Mouse (Mus musculus) embryonic facial prominence, embryonic 13.5 days (tissue): ENCODE measurements around the gene Pcdh18. TPM values are rescaled to one million over a fixed set of nuclear protein-coding genes. Genes with fewer than 3 reads are reported as not detected.

Source experiments
- ATAC-seq: fragments of 200-750 bp; cut with Nextera tagmentation; 2 replicates; pipeline ENCODE4 v1.8.0; 2017; ENCODE audit warnings: low read depth; ENCODE audit not compliant: insufficient number of reproducible peaks, insufficient read depth, low FRiP score, low TSS enrichment
- H3K27ac ChIP-seq: fragments of 300-500 bp; sonication (generic); 2 replicates; pipeline ENCODE4 v1.5.1; 2015; ENCODE audit warnings: moderate library complexity, mild to moderate bottlenecking, inconsistent platforms
- H3K27me3 ChIP-seq: fragments of 300-500 bp; sonication (generic); 2 replicates; pipeline ENCODE4 v1.6.1; 2015; ENCODE audit warnings: mild to moderate bottlenecking, inconsistent platforms
- H3K36me3 ChIP-seq: fragments of 300-500 bp; sonication (generic); 2 replicates; pipeline ENCODE4 v1.6.1; 2015; ENCODE audit warnings: mild to moderate bottlenecking, inconsistent platforms
- H3K4me1 ChIP-seq: fragments of 300-500 bp; sonication (generic); 2 replicates; pipeline ENCODE4 v1.6.1; 2015; ENCODE audit warnings: inconsistent platforms
- H3K4me2 ChIP-seq: fragments of 300-500 bp; sonication (generic); 2 replicates; pipeline ENCODE4 v1.6.1; 2015; ENCODE audit warnings: moderate library complexity, mild to moderate bottlenecking, inconsistent platforms
- H3K4me3 ChIP-seq: fragments of 300-500 bp; sonication (generic); 2 replicates; pipeline ENCODE4 v1.5.1; 2015; ENCODE audit warnings: mild to moderate bottlenecking, inconsistent platforms
- H3K9ac ChIP-seq: fragments of 300-500 bp; sonication (generic); 2 replicates; pipeline ENCODE4 v1.6.1; 2015; ENCODE audit warnings: mild to moderate bottlenecking, inconsistent platforms
- H3K9me3 ChIP-seq: fragments of 300-500 bp; sonication (generic); 2 replicates; pipeline ENCODE4 v1.6.1; 2016; ENCODE audit warnings: inconsistent platforms
- WGBS: fragments of 180-500 bp; shearing (Covaris S2); methylation state at CpG from one replicate; pipeline ENCODE4 v1.1.7; 2015; ENCODE audit warnings: mixed read lengths; 5-methylcytosine and 5-hydroxymethylcytosine counted together
- polyA plus RNA-seq: library from polyadenylated mRNA; unstranded; fragments of >200 nt; fragmentation: Nextera tagmentation; extraction: Ambion mirVana; gene quantifications from 2 replicates; pipeline ENCODE4 v1.2.1, GENCODE M21; 2015

The Pcdh18 gene
- 143 and 150 TPM in 2 replicates for polyA plus RNA-seq

GRCm38 (mm10) chr3:49756870-49757625 lies at the start of gene Pcdh18:
Gene Pcdh18 (minus strand): TSS chr3:49757325.
- Histone ChIP-seq H3K27me3 (no peaks in the 10 kb centered on the region), H3K4me2 (peak within 1 kb of the TSS; percentile 71)

GRCm38 (mm10) chr3:49806823-49807222 lies 49.7 kb upstream of the Pcdh18 start:
- Histone ChIP-seq H3K9me3 (no peaks in the 10 kb centered on the region), H3K4me2 (no peak overlapping the region), H3K4me3 (no peak overlapping the region), H3K4me1 (peaks cover 14% of the 10 kb centered on the region), H3K36me3 (no peaks in the 10 kb centered on the region), H3K27me3 (no peaks in the 10 kb centered on the region), H3K27ac (no peak overlapping the region), H3K9ac (no peak overlapping the region)
- WGBS, result 32% methylated on average over 2 of the region's 2 CpGs
- no peak for ATAC-seq

More at GRCm38 (mm10) chr3:49756870-49757625, at the start of gene Pcdh18:
- Histone ChIP-seq H3K36me3 (peaks cover 31% of the 10 kb centered on the region), H3K9me3 (no peaks in the 10 kb centered on the region), H3K4me3 (peak within 1 kb of the TSS; percentile 80), H3K9ac (peak within 1 kb of the TSS; percentile 96), H3K27ac (peak within 1 kb of the TSS; percentile 100), H3K4me1 (peaks cover 3% of the 10 kb centered on the region)
- under 1% methylated on average over 43 of the region's 43 CpGs for WGBS
- ATAC-seq, result peak; percentile 92

- no peak overlapping the region for H3K4me3 ChIP-seq
- no peaks in the 10 kb centered on the region for H3K27me3 ChIP-seq
Measured at GRCm38 (mm10) chr3:49805511-49805910, 48.4 kb upstream of the Pcdh18 start.

GRCm38 (mm10) chr3:49788296-49788695 lies 31.2 kb upstream of the Pcdh18 start:
- Histone ChIP-seq H3K9ac (no peak overlapping the region), H3K4me2 (no peak overlapping the region), H3K27ac (no peak overlapping the region), H3K36me3 (no peaks in the 10 kb centered on the region), H3K27me3 (no peaks in the 10 kb centered on the region), H3K9me3 (no peaks in the 10 kb centered on the region), H3K4me1 (no peaks in the 10 kb centered on the region), H3K4me3 (no peak overlapping the region)
- 40% methylated on average over 2 of the region's 2 CpGs for WGBS
- ATAC-seq, result no peak

More at GRCm38 (mm10) chr3:49805511-49805910, 48.4 kb upstream of the Pcdh18 start:
- ATAC-seq, result no peak
- Histone ChIP-seq H3K9ac (no peak overlapping the region), H3K27ac (no peak overlapping the region), H3K9me3 (no peaks in the 10 kb centered on the region), H3K4me1 (peaks cover 12% of the 10 kb centered on the region), H3K4me2 (no peak overlapping the region), H3K36me3 (no peaks in the 10 kb centered on the region)
- WGBS, result 94% methylated on average over 1 of the region's 1 CpGs

- Histone ChIP-seq H3K4me2 (no peak overlapping the region), H3K27ac (no peak overlapping the region), H3K4me3 (no peak overlapping the region), H3K36me3 (no peaks in the 10 kb centered on the region), H3K4me1 (no peaks in the 10 kb centered on the region), H3K27me3 (no peaks in the 10 kb centered on the region), H3K9me3 (no peaks in the 10 kb centered on the region), H3K9ac (no peak overlapping the region)
- WGBS, result 56% methylated on average over 4 of the region's 4 CpGs
- no peak for ATAC-seq
Measured at GRCm38 (mm10) chr3:49787719-49788118, 30.6 kb upstream of the Pcdh18 start.

- WGBS, result 17% methylated on average over 3 of the region's 3 CpGs
- H3K9me3 ChIP-seq, result no peaks in the 10 kb centered on the region
- no peak for ATAC-seq
- no peak overlapping the region for H3K4me2 ChIP-seq
- H3K9ac ChIP-seq, result no peak overlapping the region
- H3K36me3 ChIP-seq, result no peaks in the 10 kb centered on the region
- no peak overlapping the region for H3K27ac ChIP-seq
- H3K27me3 ChIP-seq, result no peaks in the 10 kb centered on the region
- H3K4me1 ChIP-seq, result peaks cover 5% of the 10 kb centered on the region
- H3K4me3 ChIP-seq, result no peak overlapping the region
Measured at GRCm38 (mm10) chr3:49768992-49769738, 12.0 kb upstream of the Pcdh18 start.

GRCm38 (mm10) chr3:49762711-49763110 lies 5.6 kb upstream of the Pcdh18 start:
- no peaks in the 10 kb centered on the region for H3K36me3 ChIP-seq
- no peak for ATAC-seq
- 79% methylated on average over 5 of the region's 5 CpGs for WGBS

GRCm38 (mm10) chr3:49761971-49762370 lies 4.8 kb upstream of the Pcdh18 start:
- ATAC-seq, result no peak

More at GRCm38 (mm10) chr3:49762711-49763110, 5.6 kb upstream of the Pcdh18 start:
- no peak overlapping the region for H3K27ac ChIP-seq
- no peak overlapping the region for H3K4me3 ChIP-seq
- no peaks in the 10 kb centered on the region for H3K27me3 ChIP-seq
- H3K9me3 ChIP-seq, result no peaks in the 10 kb centered on the region
- no peaks in the 10 kb centered on the region for H3K4me1 ChIP-seq
- H3K4me2 ChIP-seq, result no peak overlapping the region
- no peak overlapping the region for H3K9ac ChIP-seq

GRCm38 (mm10) chr3:49757626-49758019 lies 498 bp upstream of the Pcdh18 start:
- H3K4me1 ChIP-seq, result 0 out of 2 replicates have a peak, but pooled peaks cover 2% of the 10 kb centered on the region
- no peaks in the 10 kb centered on the region for H3K27me3 ChIP-seq
- 0% methylated on average over 6 of the region's 6 CpGs for WGBS
- H3K4me2 ChIP-seq, result peak overlapping the region; percentile 71
- ATAC-seq, result peak; percentile 32; the same call in 1 of the 2 replicates
- peak overlapping the region; percentile 80 for H3K4me3 ChIP-seq
- H3K9me3 ChIP-seq, result no peaks in the 10 kb centered on the region
- H3K9ac ChIP-seq, result peak overlapping the region; percentile 96
- peak overlapping the region; percentile 100 for H3K27ac ChIP-seq
- H3K36me3 ChIP-seq, result peaks cover 26% of the 10 kb centered on the region

More at GRCm38 (mm10) chr3:49761971-49762370, 4.8 kb upstream of the Pcdh18 start:
- no peak overlapping the region for H3K4me2 ChIP-seq
- H3K27me3 ChIP-seq, result no peaks in the 10 kb centered on the region
- no peaks in the 10 kb centered on the region for H3K9me3 ChIP-seq
- H3K4me3 ChIP-seq, result no peak overlapping the region
- H3K27ac ChIP-seq, result no peak overlapping the region
- no peaks in the 10 kb centered on the region for H3K36me3 ChIP-seq
- H3K9ac ChIP-seq, result no peak overlapping the region
- no peaks in the 10 kb centered on the region for H3K4me1 ChIP-seq

- Histone ChIP-seq H3K27ac (peak overlapping the region; percentile 100), H3K4me1 (peaks cover 12% of the 10 kb centered on the region), H3K4me3 (peak overlapping the region; percentile 80), H3K36me3 (peaks cover 39% of the 10 kb centered on the region), H3K9ac (peak overlapping the region; percentile 96), H3K4me2 (peak overlapping the region; percentile 71), H3K9me3 (no peaks in the 10 kb centered on the region), H3K27me3 (no peaks in the 10 kb centered on the region)
- no peak for ATAC-seq
- under 1% methylated on average over 36 of the region's 36 CpGs for WGBS
Measured at GRCm38 (mm10) chr3:49755986-49756845, 909 bp downstream of the Pcdh18 start.

GRCm38 (mm10) chr3:49752766-49753165 lies 4.4 kb downstream of the Pcdh18 start:
- 36% methylated on average over 4 of the region's 4 CpGs for WGBS
- H3K36me3 ChIP-seq, result peaks cover 69% of the 10 kb centered on the region
- H3K27me3 ChIP-seq, result no peaks in the 10 kb centered on the region
- ATAC-seq, result no peak
- peak overlapping the region; percentile 100 for H3K27ac ChIP-seq
- H3K4me3 ChIP-seq, result peak overlapping the region; percentile 80
- H3K4me1 ChIP-seq, result peaks cover 37% of the 10 kb centered on the region
- H3K9ac ChIP-seq, result peak overlapping the region; percentile 96
- H3K4me2 ChIP-seq, result peak overlapping the region; percentile 71
- H3K9me3 ChIP-seq, result no peaks in the 10 kb centered on the region
